Mouse (Mus musculus) neural tube, embryonic 14.5 days (tissue): Measurements from ENCODE around the gene Eif5b. TPM values are rescaled to one million over a fixed set of nuclear protein-coding genes. Genes with fewer than 3 reads are reported as not detected.

Experiments used
- ATAC-seq: fragments of 200-750 bp; cut with Nextera tagmentation; 2 replicates; pipeline ENCODE4 v1.8.0; 2017; ENCODE audit warnings: low read depth, mild to moderate bottlenecking, moderate TSS enrichment, moderate library complexity
- H3K27ac ChIP-seq: fragments of 300-500 bp; sonication (generic); 2 replicates; pipeline ENCODE4 v1.5.1; 2014; ENCODE audit warnings: low read depth, mild to moderate bottlenecking, control low read depth, low read length, moderate library complexity, mixed read lengths
- H3K27me3 ChIP-seq: fragments of 300-500 bp; sonication (generic); 2 replicates; pipeline ENCODE4 v1.6.1; 2014; ENCODE audit warnings: low read length; ENCODE audit not compliant: control insufficient read depth, insufficient read depth
- H3K36me3 ChIP-seq: fragments of 300-500 bp; sonication (generic); 2 replicates; pipeline ENCODE4 v1.6.1; 2014; ENCODE audit warnings: low read length, mixed read lengths; ENCODE audit not compliant: control insufficient read depth, insufficient read depth
- H3K4me1 ChIP-seq: fragments of 300-500 bp; sonication (generic); 2 replicates; pipeline ENCODE4 v1.6.1; 2014; ENCODE audit warnings: low read length; ENCODE audit not compliant: control insufficient read depth, insufficient read depth
- H3K4me2 ChIP-seq: fragments of 300-500 bp; sonication (generic); 2 replicates; pipeline ENCODE4 v1.6.1; 2014; ENCODE audit warnings: mild to moderate bottlenecking, low read depth, low read length, control low read depth
- H3K4me3 ChIP-seq: fragments of 300-500 bp; sonication (generic); 2 replicates; pipeline ENCODE4 v1.5.1; 2014; ENCODE audit warnings: low read depth, low read length, control low read depth, mixed read lengths
- H3K9ac ChIP-seq: fragments of 300-500 bp; sonication (generic); replicated peaks from 2 replicates; pipeline ENCODE4 v1.6.1; 2014; ENCODE audit warnings: low read depth, mild to moderate bottlenecking, control low read depth, low read length, mixed read lengths
- H3K9me3 ChIP-seq: fragments of 300-500 bp; sonication (generic); 2 replicates; pipeline ENCODE4 v1.6.1; 2016; ENCODE audit warnings: low read length; ENCODE audit not compliant: control insufficient read depth
- WGBS: fragments of 180-500 bp; shearing (Covaris S2); extraction: QIAGEN DNeasy Blood & Tissue Kit; methylation state at CpG from one replicate; pipeline ENCODE4 v1.1.7; 2014; 5-methylcytosine and 5-hydroxymethylcytosine counted together
- polyA plus RNA-seq: library from polyadenylated mRNA; unstranded; fragments of >200 nt; fragmentation: Nextera tagmentation; extraction: Ambion mirVana; gene quantifications from 2 replicates; pipeline ENCODE4 v1.2.1, GENCODE M21; 2014

The Eif5b gene
- polyA plus RNA-seq, 1 experiment from 2014 or later, result 22.9 TPM

GRCm38 (mm10) chr1:38014551-38015203 is 16.9 kb downstream of the Eif5b start:
- peaks cover 18% of the 10 kb centered on the region for H3K36me3 ChIP-seq
- 96% methylated on average over 2 of the region's 2 CpGs for whole genome bisulfite sequencing
- no peak overlapping the region for H3K4me3 ChIP-seq
- H3K4me2 ChIP-seq, result no peak overlapping the region
- H3K9me3 ChIP-seq, result no peaks in the 10 kb centered on the region
- no peak overlapping the region for H3K9ac ChIP-seq
- no peak for ATAC-seq
- H3K27me3 ChIP-seq, result no peaks in the 10 kb centered on the region
- no peaks in the 10 kb centered on the region for H3K4me1 ChIP-seq
- no peak overlapping the region for H3K27ac ChIP-seq

GRCm38 (mm10) chr1:38027301-38027700 is 29.5 kb downstream of the Eif5b start:
- ATAC-seq, result no peak
- H3K4me3 ChIP-seq, result no peak overlapping the region
- no peak overlapping the region for H3K27ac ChIP-seq
- no peaks in the 10 kb centered on the region for H3K27me3 ChIP-seq
- no peak overlapping the region for H3K9ac ChIP-seq
- no peak overlapping the region for H3K4me2 ChIP-seq
- no peaks in the 10 kb centered on the region for H3K4me1 ChIP-seq
- peaks cover 20% of the 10 kb centered on the region; the same call in 1 of the 2 replicates for H3K36me3 ChIP-seq
- WGBS, result 94% methylated on average over 7 of the region's 7 CpGs
- H3K9me3 ChIP-seq, result no peaks in the 10 kb centered on the region

GRCm38 (mm10) chr1:38031391-38031790 is 33.6 kb downstream of the Eif5b start:
- Histone ChIP-seq H3K27ac (no peak overlapping the region), H3K36me3 (peaks cover 37% of the 10 kb centered on the region), H3K4me1 (no peaks in the 10 kb centered on the region), H3K27me3 (no peaks in the 10 kb centered on the region), H3K4me2 (no peak overlapping the region), H3K4me3 (no peak overlapping the region), H3K9ac (no peak overlapping the region), H3K9me3 (no peaks in the 10 kb centered on the region)
- no peak for ATAC-seq
- WGBS, result 95% methylated on average over 5 of the region's 5 CpGs

GRCm38 (mm10) chr1:38035521-38035920 is 37.7 kb downstream of the Eif5b start:
- WGBS, result 94% methylated on average over 4 of the region's 4 CpGs
- no peak overlapping the region for H3K4me2 ChIP-seq

GRCm38 (mm10) chr1:38037375-38037774 is 39.6 kb downstream of the Eif5b start:
- Histone ChIP-seq H3K4me1 (no peaks in the 10 kb centered on the region), H3K9ac (no peak overlapping the region), H3K27me3 (no peaks in the 10 kb centered on the region), H3K27ac (no peak overlapping the region), H3K4me2 (no peak overlapping the region), H3K36me3 (peaks cover 75% of the 10 kb centered on the region), H3K9me3 (no peaks in the 10 kb centered on the region), H3K4me3 (no peak overlapping the region)
- no peak for ATAC-seq
- WGBS, result 93% methylated on average over 5 of the region's 5 CpGs

More at GRCm38 (mm10) chr1:38035521-38035920, 37.7 kb downstream of the Eif5b start:
- Histone ChIP-seq H3K9ac (no peak overlapping the region), H3K4me3 (no peak overlapping the region), H3K4me1 (no peaks in the 10 kb centered on the region), H3K27me3 (no peaks in the 10 kb centered on the region), H3K9me3 (no peaks in the 10 kb centered on the region), H3K27ac (no peak overlapping the region), H3K36me3 (peaks cover 73% of the 10 kb centered on the region)
- ATAC-seq, result no peak

GRCm38 (mm10) chr1:38038898-38039297 is 41.1 kb downstream of the Eif5b start:
- no peak for ATAC-seq

GRCm38 (mm10) chr1:38048121-38048520 is 50.3 kb downstream of the Eif5b start:
- Histone ChIP-seq H3K4me1 (no peaks in the 10 kb centered on the region), H3K4me2 (no peak overlapping the region), H3K9me3 (no peaks in the 10 kb centered on the region), H3K9ac (no peak overlapping the region), H3K27ac (no peak overlapping the region), H3K4me3 (no peak overlapping the region), H3K27me3 (no peaks in the 10 kb centered on the region), H3K36me3 (peaks cover 73% of the 10 kb centered on the region)
- no peak for ATAC-seq
- WGBS, result 93% methylated on average over 3 of the region's 3 CpGs

More at GRCm38 (mm10) chr1:38038898-38039297, 41.1 kb downstream of the Eif5b start:
- H3K4me3 ChIP-seq, result no peak overlapping the region
- peaks cover 69% of the 10 kb centered on the region for H3K36me3 ChIP-seq
- H3K27ac ChIP-seq, result no peak overlapping the region
- no peaks in the 10 kb centered on the region for H3K27me3 ChIP-seq
- H3K9ac ChIP-seq, result no peak overlapping the region
- no peaks in the 10 kb centered on the region for H3K4me1 ChIP-seq
- no peak overlapping the region for H3K4me2 ChIP-seq
- WGBS, result 96% methylated on average over 2 of the region's 2 CpGs
- no peaks in the 10 kb centered on the region for H3K9me3 ChIP-seq

- WGBS, result 76% methylated on average over 4 of the region's 4 CpGs
- no peak overlapping the region for H3K27ac ChIP-seq
- no peak overlapping the region for H3K4me2 ChIP-seq
- H3K36me3 ChIP-seq, result peaks cover 88% of the 10 kb centered on the region
- no peaks in the 10 kb centered on the region for H3K9me3 ChIP-seq
- no peak overlapping the region for H3K9ac ChIP-seq
- H3K4me1 ChIP-seq, result no peaks in the 10 kb centered on the region
- H3K4me3 ChIP-seq, result no peak overlapping the region
- H3K27me3 ChIP-seq, result no peaks in the 10 kb centered on the region
- no peak for ATAC-seq
These were observed 51.8 kb downstream of the Eif5b start for GRCm38 (mm10) chr1:38049562-38049961.

GRCm38 (mm10) chr1:38055176-38055575 is 57.4 kb downstream of the Eif5b start:
- no peaks in the 10 kb centered on the region for H3K9me3 ChIP-seq

More at GRCm38 (mm10) chr1:38055176-38055575, 57.4 kb downstream of the Eif5b start:
- no peak overlapping the region for H3K4me2 ChIP-seq
- H3K9ac ChIP-seq, result no peak overlapping the region
- H3K27me3 ChIP-seq, result no peaks in the 10 kb centered on the region
- 74% methylated on average over 5 of the region's 5 CpGs for WGBS
- ATAC-seq, result no peak
- H3K36me3 ChIP-seq, result peaks cover 71% of the 10 kb centered on the region
- H3K4me1 ChIP-seq, result no peaks in the 10 kb centered on the region
- no peak overlapping the region for H3K27ac ChIP-seq
- H3K4me3 ChIP-seq, result no peak overlapping the region
